Mouse (Mus musculus) neural tube, embryonic 10.5 days (tissue): ENCODE results near the gene Arid3a.
A peak's percentile ranks its signal among the peaks of the same experiment; 100 is the strongest.

Source experiments
- DNase-seq: peaks from one replicate; pipeline ENCODE4 v3.0.0-alpha.2; 2017; ENCODE audit warnings: low spot score; ENCODE audit errors: extremely low spot score

The Arid3a gene

GRCm38 (mm10) chr10:79925785-79926490 lies 905 bp upstream of the Arid3a start:
- no peak for DNase-seq

GRCm38 (mm10) chr10:79927324-79928029 lies 634 bp downstream of the Arid3a start:
- peak; percentile 90 for DNase-seq

- peak; percentile 72 for DNase-seq
Measured at GRCm38 (mm10) chr10:79928030-79928694, 1.3 kb downstream of the Arid3a start.

GRCm38 (mm10) chr10:79928907-79929701 lies 2.3 kb downstream of the Arid3a start:
- no peak for DNase-seq

GRCm38 (mm10) chr10:79929967-79930825 lies 3.4 kb downstream of the Arid3a start:
- no peak for DNase-seq

- DNase-seq: no peak
Measured at GRCm38 (mm10) chr10:79930826-79931186, 4.0 kb downstream of the Arid3a start.

- DNase-seq: no peak
Measured at GRCm38 (mm10) chr10:79931797-79932196, 5.0 kb downstream of the Arid3a start.

GRCm38 (mm10) chr10:79932736-79933135 lies 5.9 kb downstream of the Arid3a start:
- peak; percentile 81 for DNase-seq

- DNase-seq: no peak
Measured at GRCm38 (mm10) chr10:79933145-79933679, 6.4 kb downstream of the Arid3a start.

- DNase-seq: no peak
Measured at GRCm38 (mm10) chr10:79933861-79934260, 7.0 kb downstream of the Arid3a start.

GRCm38 (mm10) chr10:79934272-79934721 lies 7.5 kb downstream of the Arid3a start:
- no peak for DNase-seq

- DNase-seq: no peak
Measured at GRCm38 (mm10) chr10:79934794-79935569, 8.1 kb downstream of the Arid3a start.

GRCm38 (mm10) chr10:79936284-79936910 lies 9.6 kb downstream of the Arid3a start:
- no peak for DNase-seq

- DNase-seq: no peak
Measured at GRCm38 (mm10) chr10:79936911-79937441, 10.1 kb downstream of the Arid3a start.

- no peak for DNase-seq
Measured at GRCm38 (mm10) chr10:79937775-79938526, 11.1 kb downstream of the Arid3a start.

- DNase-seq: no peak
Measured at GRCm38 (mm10) chr10:79940749-79941148, 13.9 kb downstream of the Arid3a start.

- no peak for DNase-seq
Measured at GRCm38 (mm10) chr10:79942988-79943387, 16.1 kb downstream of the Arid3a start.

- DNase-seq: no peak
Measured at GRCm38 (mm10) chr10:79943471-79943901, 16.6 kb downstream of the Arid3a start.
